Mouse (Mus musculus) natural killer cell, adult 2 months (primary cell): ENCODE data around the gene Krtap22-2.
"Not testable (repeated sequence)": the region's sequence is repeated elsewhere in the genome, so short reads cannot be mapped to it uniquely, and the experiment has no call there.

ENCODE experiments used
- DNase-seq, 2 experiments: peaks; one replicate each; pipeline ENCODE4 v3.0.0; 2022; ENCODE audit warnings: low spot score in 2 of 2

Gene Krtap22-2

DNA sequence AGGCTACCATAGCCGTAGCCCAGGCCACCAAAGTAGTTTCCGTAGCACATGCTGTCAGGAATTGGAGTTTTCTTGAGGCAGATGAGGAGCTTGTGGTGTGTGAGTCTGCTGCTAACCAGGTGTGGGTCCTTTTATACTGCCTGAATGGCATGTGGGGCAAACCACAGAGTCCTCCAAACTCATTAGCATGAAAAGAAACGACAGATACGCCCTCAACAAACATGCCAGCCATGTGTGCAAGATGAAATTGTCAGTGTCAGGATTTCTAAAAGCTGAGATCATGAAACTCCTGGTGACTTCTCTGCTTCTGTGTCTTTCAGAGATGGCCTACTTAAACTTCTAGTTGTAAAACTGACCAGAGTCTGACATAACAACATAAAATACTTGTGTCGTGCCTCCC, at the start of gene Krtap22-2:
TSS of gene Krtap22-2 (minus strand) at position 101 of the 400 bp plus-strand sequence.
- no peak for DNase-seq

DNA sequence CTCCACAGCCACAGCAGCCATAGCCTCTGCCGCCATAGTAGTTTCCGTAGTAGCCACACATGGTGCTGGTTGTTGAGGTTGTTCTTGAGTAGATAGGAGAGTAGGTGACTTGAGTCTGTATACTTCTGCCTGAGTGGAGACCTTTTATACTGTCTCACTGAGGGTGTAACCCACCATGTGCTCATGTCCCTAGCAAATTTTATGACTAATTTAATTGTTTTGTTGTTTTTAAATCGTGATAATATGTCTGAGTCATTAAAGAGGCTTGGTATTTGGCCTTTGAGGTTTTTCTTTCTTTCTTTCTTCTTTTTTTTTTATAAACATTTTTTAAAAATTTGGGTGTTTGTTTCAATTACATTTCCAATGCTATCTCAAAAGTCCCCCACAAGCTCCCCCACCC, 37.2 kb upstream of the Krtap22-2 start, which contains the start of gene Krtap6-5:
TSS of gene Krtap6-5 (minus strand) at position 101 of the 400 bp plus-strand sequence.
- no peak for DNase-seq

DNA sequence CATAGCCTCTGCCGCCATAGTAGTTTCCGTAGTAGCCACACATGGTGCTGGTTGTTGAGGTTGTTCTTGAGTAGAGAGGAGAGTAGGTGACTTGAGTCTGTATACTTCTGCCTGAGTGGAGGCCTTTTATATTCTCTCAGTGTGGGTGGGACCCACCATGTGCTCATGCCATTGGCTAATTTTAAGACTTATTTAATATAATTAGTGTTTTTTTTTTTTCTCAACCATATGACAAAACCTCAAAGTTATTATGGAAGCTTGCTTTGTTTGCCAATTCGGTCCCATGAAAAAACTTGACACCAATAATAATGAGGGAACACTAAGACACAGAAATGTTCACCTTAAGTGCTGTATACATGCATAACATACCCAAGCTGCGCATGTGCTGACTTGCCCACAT, 30.8 kb upstream of the Krtap22-2 start, which contains the start of gene Gm10228:
TSS of gene Gm10228 (minus strand) at position 101 of the 400 bp plus-strand sequence.
- not testable (repeated sequence) for DNase-seq

DNA sequence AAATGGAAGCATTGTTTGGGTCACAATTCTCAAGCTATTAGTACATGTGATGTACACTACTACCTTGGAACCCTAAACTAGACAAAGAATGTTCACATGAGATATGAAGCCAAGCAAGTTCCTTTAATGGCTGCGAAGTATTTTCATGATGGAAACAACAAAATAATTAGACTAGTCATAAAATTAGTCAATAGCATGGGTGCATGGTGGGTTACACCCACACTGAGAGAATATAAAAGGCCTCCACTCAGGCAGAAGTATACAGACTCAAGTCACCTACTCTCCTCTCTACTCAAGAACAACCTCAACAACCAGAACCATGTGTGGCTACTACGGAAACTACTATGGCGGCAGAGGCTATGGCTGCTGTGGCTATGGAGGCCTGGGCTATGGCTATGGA, 20.8 kb upstream of the Krtap22-2 start, which contains the start of gene Krtap6-1:
TSS of gene Krtap6-1 (plus strand) at position 301 of the 400 bp plus-strand sequence.
- not testable (repeated sequence) for DNase-seq

DNA sequence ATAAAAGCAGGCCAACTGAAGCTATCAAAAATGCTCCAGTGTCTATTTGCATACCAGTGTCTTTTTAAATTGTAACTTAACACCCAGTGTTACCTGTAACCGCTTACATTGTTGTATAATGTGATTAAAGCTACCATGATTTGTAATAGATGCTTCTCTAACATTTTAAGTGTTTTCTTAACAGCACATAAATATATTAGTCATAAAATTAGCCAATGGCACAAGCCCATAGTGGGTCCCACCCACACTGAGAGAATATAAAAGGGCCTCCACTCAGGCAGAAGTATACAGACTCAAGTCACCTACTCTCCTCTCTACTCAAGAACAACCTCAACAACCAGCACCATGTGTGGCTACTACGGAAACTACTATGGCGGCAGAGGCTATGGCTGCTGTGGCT, 4.4 kb upstream of the Krtap22-2 start, which contains the start of gene Gm10229:
TSS of gene Gm10229 (plus strand) at position 301 of the 400 bp plus-strand sequence.
- DNase-seq, result not testable (repeated sequence)

GRCm38 (mm10) chr16:89013973-89014372, 3.4 kb upstream of the Krtap22-2 start:
- no peak for DNase-seq

GRCm38 (mm10) chr16:88962773-88963172, 47.8 kb downstream of the Krtap22-2 start, which contains the start of gene Krtap16-3:
Krtap16-3 (minus strand) TSS chr16:88962873.
- DNase-seq, result no peak
